Mouse (Mus musculus) mesoderm, embryonic 11.5 days (tissue): ENCODE measurements around the gene Pde3a.
"Not testable (repeated sequence)": the region's sequence is repeated elsewhere in the genome, so short reads cannot be mapped to it uniquely, and the experiment has no call there.

ENCODE experiments used
- DNase-seq: peaks from one replicate; pipeline ENCODE4 v3.0.0-alpha.2; 2012; ENCODE audit warnings: low read depth, low spot score

Gene Pde3a

GRCm38 (mm10) chr6:141322961-141323360 is 73.9 kb downstream of the Pde3a start:
- no peak for DNase-seq

- not testable (repeated sequence) for DNase-seq
Observed at GRCm38 (mm10) chr6:141327134-141327533, 78.1 kb downstream of the Pde3a start.

- no peak for DNase-seq
Observed at GRCm38 (mm10) chr6:141328071-141328470, 79.0 kb downstream of the Pde3a start.

- DNase-seq = no peak
Observed at GRCm38 (mm10) chr6:141331464-141331863, 82.4 kb downstream of the Pde3a start.

GRCm38 (mm10) chr6:141332613-141333165 is 83.6 kb downstream of the Pde3a start:
- no peak for DNase-seq

GRCm38 (mm10) chr6:141333245-141333644 is 84.2 kb downstream of the Pde3a start:
- no peak for DNase-seq

- no peak for DNase-seq
Observed at GRCm38 (mm10) chr6:141335878-141336277, 86.8 kb downstream of the Pde3a start.

GRCm38 (mm10) chr6:141336438-141336837 is 87.4 kb downstream of the Pde3a start:
- no peak for DNase-seq

GRCm38 (mm10) chr6:141337673-141338072 is 88.6 kb downstream of the Pde3a start:
- peak; percentile 34 for DNase-seq

GRCm38 (mm10) chr6:141341385-141341784 is 92.3 kb downstream of the Pde3a start:
- no peak for DNase-seq

- DNase-seq = no peak
Observed at GRCm38 (mm10) chr6:141347870-141348269, 98.8 kb downstream of the Pde3a start.

- no peak for DNase-seq
Observed at GRCm38 (mm10) chr6:141348542-141348941, 99.5 kb downstream of the Pde3a start.

- no peak for DNase-seq
Observed at GRCm38 (mm10) chr6:141350261-141350660, 101.2 kb downstream of the Pde3a start.

- no peak for DNase-seq
Observed at GRCm38 (mm10) chr6:141352277-141352676, 103.2 kb downstream of the Pde3a start.

- no peak for DNase-seq
Observed at GRCm38 (mm10) chr6:141363664-141364063, 114.6 kb downstream of the Pde3a start.

GRCm38 (mm10) chr6:141367037-141367436 is 118.0 kb downstream of the Pde3a start:
- peak; percentile 17 for DNase-seq

GRCm38 (mm10) chr6:141372697-141373096 is 123.6 kb downstream of the Pde3a start:
- DNase-seq = no peak

- no peak for DNase-seq
Observed at GRCm38 (mm10) chr6:141374469-141375057, 125.5 kb downstream of the Pde3a start.

- DNase-seq = no peak
Observed at GRCm38 (mm10) chr6:141375155-141375554, 126.1 kb downstream of the Pde3a start.

- peak; percentile 26 for DNase-seq
Observed at GRCm38 (mm10) chr6:141380927-141381326, 131.9 kb downstream of the Pde3a start.

GRCm38 (mm10) chr6:141381473-141381872 is 132.4 kb downstream of the Pde3a start:
- DNase-seq = peak; percentile 47

GRCm38 (mm10) chr6:141381881-141382370 is 132.9 kb downstream of the Pde3a start:
- DNase-seq = no peak

- DNase-seq = no peak
Observed at GRCm38 (mm10) chr6:141388104-141388503, 139.0 kb downstream of the Pde3a start.
